8 mouse cellular contexts compared by ENCODE assay signal in the genomic region with DNA sequence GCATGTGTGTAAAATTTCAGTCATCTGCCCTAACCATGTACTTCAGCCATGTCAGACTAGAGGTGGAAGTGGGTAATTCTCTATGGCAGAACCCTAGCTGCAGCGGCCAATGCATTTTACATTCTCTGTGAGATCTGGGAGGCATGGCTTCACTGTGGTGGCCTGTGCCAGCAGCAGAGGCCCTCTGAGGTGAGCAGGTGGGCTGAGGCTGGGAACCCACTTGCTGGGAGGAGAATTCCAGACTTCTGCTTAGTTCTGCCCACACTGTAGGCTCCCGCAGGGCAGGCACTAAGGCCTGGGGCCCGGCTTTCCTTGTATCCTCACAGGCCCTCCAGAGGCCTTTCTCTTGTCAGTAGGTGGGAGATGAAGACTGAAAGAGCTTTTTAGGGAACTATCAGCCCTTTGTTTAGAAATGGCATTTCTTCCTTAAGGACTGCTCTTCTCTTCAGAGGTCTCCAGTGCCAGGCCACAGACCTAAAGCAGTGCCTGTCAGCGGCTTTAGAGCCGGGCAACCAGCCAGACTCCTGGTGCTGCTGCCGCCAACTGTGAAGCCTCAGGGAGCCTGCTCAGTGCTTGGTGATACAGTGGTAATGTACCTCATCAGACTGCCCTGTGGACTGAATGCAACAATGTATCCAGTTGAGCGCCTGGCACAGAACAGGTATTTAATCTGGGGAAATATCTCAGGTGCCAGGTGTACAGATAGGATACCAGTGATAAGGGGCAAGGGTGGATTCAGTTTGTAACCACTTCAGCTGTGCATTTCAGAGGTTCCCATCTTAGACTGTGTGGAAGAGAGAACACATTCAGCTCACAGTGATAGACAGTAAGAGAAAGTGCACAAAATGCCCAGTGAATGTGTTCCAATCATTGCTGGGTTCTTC.
A peak's percentile ranks its signal among the peaks of the same experiment; 100 is the strongest.
DNase-seq lines count a peak whose midpoint lies in the region; ATAC-seq and TF ChIP-seq lines count a peak whose summit lies in the region.

No protein-coding gene starts in this region.

- no peak overlapping the region for H3K9ac ChIP-seq in forebrain, postnatal 0 days
- H3K9ac ChIP-seq in liver, embryonic 16.5 days (ENCODE audit: low read depth, low read length) = no peak overlapping the region

- H3K4me2 ChIP-seq in forebrain, postnatal 0 days (ENCODE audit: low read depth) = no peak overlapping the region
- H3K4me2 ChIP-seq in liver, embryonic 16.5 days (ENCODE audit: low read depth, low read length) = no peak overlapping the region

- no peak overlapping the region for H3K4me3 ChIP-seq in layer of hippocampus, adult 2 months
- no peak overlapping the region for H3K4me3 ChIP-seq in forebrain, postnatal 0 days (ENCODE audit: low read depth, low read length)
- no peak overlapping the region for H3K4me3 ChIP-seq in liver, embryonic 16.5 days (ENCODE audit: low read depth, low read length)

- H3K9me3 ChIP-seq in forebrain, postnatal 0 days (ENCODE audit: low read length) = no peaks in the 10 kb centered on the region
- H3K9me3 ChIP-seq in liver, embryonic 16.5 days (replicated peaks; ENCODE audit: control insufficient read depth, low read length) = no peaks in the 10 kb centered on the region

- peak; percentile 77 for ATAC-seq in forebrain, postnatal 0 days
- ATAC-seq in liver, embryonic 16.5 days (ENCODE audit: low read depth) = peak; percentile 45; the same call in 1 of the 2 replicates

- TF ChIP-seq CTCF in layer of hippocampus, adult 2 months (conservative IDR thresholded peaks at IDR 0.05) = no peak
- no peak for TF ChIP-seq CTCF in forebrain, postnatal 0 days (IDR thresholded peaks at IDR 0.05; ENCODE audit: low read depth)

- H3K4me1 ChIP-seq in forebrain, postnatal 0 days (ENCODE audit: insufficient read depth) = peaks cover 2% of the 10 kb centered on the region; the same call in 1 of the 2 replicates
- no peaks in the 10 kb centered on the region for H3K4me1 ChIP-seq in liver, embryonic 16.5 days (ENCODE audit: control insufficient read depth, low read depth, low read length)

- H3K27ac ChIP-seq in layer of hippocampus, adult 2 months = peak overlapping the region; percentile 28; the same call in 1 of the 2 replicates
- H3K27ac ChIP-seq in forebrain, postnatal 0 days (ENCODE audit: low read depth, low read length) = peak overlapping the region; percentile 29; the same call in 1 of the 2 replicates
- peak overlapping the region; percentile 25; the same call in 1 of the 2 replicates for H3K27ac ChIP-seq in liver, embryonic 16.5 days (ENCODE audit: low read length)

- H3K36me3 ChIP-seq in forebrain, postnatal 0 days (ENCODE audit: insufficient read depth) = no peaks in the 10 kb centered on the region
- no peaks in the 10 kb centered on the region for H3K36me3 ChIP-seq in liver, embryonic 16.5 days (ENCODE audit: control insufficient read depth, insufficient read depth)

- 36% methylated on average over 7 of the region's 7 CpGs for WGBS in forebrain, postnatal 0 days
- WGBS in liver, embryonic 16.5 days (ENCODE audit: insufficient replicate concordance) = 63% methylated on average over 7 of the region's 7 CpGs

- intact Hi-C loops in heart, postnatal 14 days (cut with DNase I) = loop anchor here (5.0 kb wide), 1 partner anchor 121 kb away; no protein-coding TSS in a partner anchor

- DNase-seq in layer of hippocampus, adult 2 months (ENCODE audit: low spot score in 2 of 2) = peak in 1 of 2 experiments; percentile 31
- no peak for DNase-seq in layer of hippocampus, adult 9-10 months (ENCODE audit: low spot score)
- peak; percentile 77 for DNase-seq in adrenal gland, postnatal 14 days
- peak; percentile 68 for DNase-seq in forebrain, postnatal 0 days
- DNase-seq in heart, postnatal 14 days = peak; percentile 79 to 84
- DNase-seq in skeletal muscle tissue, adult 2 months (ENCODE audit: low read depth, low spot score) = peak; percentile 54
- DNase-seq in c-Kit-positive CD71-positive TER-119-positive erythroid progenitor cells, embryonic 14.5 days (ENCODE audit: low spot score) = no peak

- H3K27me3 ChIP-seq in forebrain, postnatal 0 days (ENCODE audit: insufficient read depth, low read length) = no peaks in the 10 kb centered on the region
- H3K27me3 ChIP-seq in liver, embryonic 16.5 days (ENCODE audit: control insufficient read depth, insufficient read depth, low read depth, low read length) = no peaks in the 10 kb centered on the region

Comparison
In these comparisons a context has a peak if more than half of its experiments do, and no peak if none do; other contexts are left out.
1. DNase-seq: peak in adrenal gland, postnatal 14 days (single experiment), forebrain, postnatal 0 days (single experiment), heart, postnatal 14 days (2 of 2) and skeletal muscle tissue, adult 2 months (single experiment); none in layer of hippocampus, adult 9-10 months (single experiment) and c-Kit-positive CD71-positive TER-119-positive erythroid progenitor cells, embryonic 14.5 days (single experiment).
2. Peak in every context shown above with its lines, with median percentiles within 50 percentile points of each other: H3K27ac ChIP-seq.